Comparison of ENCODE assay signal across 20 mouse cellular contexts in genomic region chr5:35611170-35611569, GRCm38 (mm10). TPM values are rescaled to one million over a fixed set of nuclear protein-coding genes. Genes with fewer than 3 reads are reported as not detected.
DNase-seq lines count a peak whose midpoint lies in the region; ATAC-seq lines count a peak whose summit lies in the region.
"Had no signal": no experiment of that assay in that cellular context is flagged by ENCODE, and none has a peak within 500 bp of the region (broad histone marks: within the 10 kb centered on the region; RNA-seq: fewer than 3 reads in every experiment).

No protein-coding gene starts in this region.

- no peak overlapping the region for H3K4me2 ChIP-seq in heart, embryonic 15.5 days
- no peak overlapping the region for H3K4me2 ChIP-seq in kidney, embryonic 14.5 days (replicated peaks; ENCODE audit: low read depth, low read length)
- H3K4me2 ChIP-seq in midbrain, embryonic 14.5 days (ENCODE audit: low read length): no peak overlapping the region
- H3K4me2 ChIP-seq: embryonic facial prominence, embryonic 13.5 days; midbrain, embryonic 12.5 days; neural tube, embryonic 12.5 days had no signal

- H3K9ac ChIP-seq in heart, embryonic 15.5 days: no peak overlapping the region
- H3K9ac ChIP-seq in kidney, embryonic 14.5 days (ENCODE audit: low read depth, low read length): no peak overlapping the region
- no peak overlapping the region for H3K9ac ChIP-seq in midbrain, embryonic 14.5 days (replicated peaks; ENCODE audit: low read length)
- H3K9ac ChIP-seq: embryonic facial prominence, embryonic 13.5 days; forebrain, postnatal 0 days; liver, embryonic 14.5 days; midbrain, embryonic 12.5 days; neural tube, embryonic 12.5 days had no signal

- peaks cover 42% of the 10 kb centered on the region for H3K4me1 ChIP-seq in heart, embryonic 15.5 days (replicated peaks)
- H3K4me1 ChIP-seq in kidney, embryonic 14.5 days (ENCODE audit: control insufficient read depth, insufficient read depth, low read length): peaks cover 15% of the 10 kb centered on the region
- peaks cover 30% of the 10 kb centered on the region for H3K4me1 ChIP-seq in forebrain, embryonic 10.5 days
- H3K4me1 ChIP-seq in midbrain, embryonic 14.5 days (ENCODE audit: control insufficient read depth, insufficient read depth, low read length): 0 out of 2 replicates have a peak, but pooled peaks cover 10% of the 10 kb centered on the region

- H3K27me3 ChIP-seq in heart, embryonic 15.5 days: peaks cover 3% of the 10 kb centered on the region; the same call in 1 of the 2 replicates
- H3K27me3 ChIP-seq in kidney, embryonic 14.5 days (ENCODE audit: control insufficient read depth, insufficient read depth, low read length): no peaks in the 10 kb centered on the region
- H3K27me3 ChIP-seq in forebrain, embryonic 10.5 days (ENCODE audit: poor library complexity, severe bottlenecking): peaks cover 4% of the 10 kb centered on the region; the same call in 1 of the 2 replicates
- no peaks in the 10 kb centered on the region for H3K27me3 ChIP-seq in midbrain, embryonic 14.5 days (ENCODE audit: control insufficient read depth, insufficient read depth, low read length)
- H3K27me3 ChIP-seq: embryonic facial prominence, embryonic 13.5 days; midbrain, embryonic 12.5 days; neural tube, embryonic 12.5 days had no signal

- ATAC-seq in heart, embryonic 15.5 days (replicated peaks; ENCODE audit: insufficient number of reproducible peaks, insufficient read depth, low FRiP score, low read depth): 0 out of 2 replicates have a peak, but pooled peaks have one; percentile 23
- ATAC-seq in kidney, embryonic 14.5 days (ENCODE audit: low FRiP score, low TSS enrichment): no peak
- ATAC-seq in midbrain, embryonic 14.5 days (ENCODE audit: low FRiP score, low TSS enrichment): no peak
- ATAC-seq: forebrain, postnatal 0 days; lung, postnatal 0 days had no signal

- no peak overlapping the region for H3K4me3 ChIP-seq in heart, embryonic 15.5 days
- no peak overlapping the region for H3K4me3 ChIP-seq in kidney, embryonic 14.5 days (ENCODE audit: low read length)
- H3K4me3 ChIP-seq in forebrain, embryonic 10.5 days: no peak overlapping the region
- H3K4me3 ChIP-seq in midbrain, embryonic 14.5 days (replicated peaks; ENCODE audit: low read depth, low read length): no peak overlapping the region
- H3K4me3 ChIP-seq: embryonic facial prominence, embryonic 13.5 days; midbrain, embryonic 12.5 days; neural tube, embryonic 12.5 days had no signal

- no peak overlapping the region for H3K27ac ChIP-seq in heart, embryonic 15.5 days
- H3K27ac ChIP-seq in kidney, embryonic 14.5 days (ENCODE audit: low read depth, low read length): no peak overlapping the region
- H3K27ac ChIP-seq in forebrain, embryonic 10.5 days: no peak overlapping the region
- no peak overlapping the region for H3K27ac ChIP-seq in midbrain, embryonic 14.5 days (replicated peaks; ENCODE audit: low read depth, low read length)
- H3K27ac ChIP-seq: embryonic facial prominence, embryonic 13.5 days; liver, embryonic 14.5 days; midbrain, embryonic 12.5 days; neural tube, embryonic 12.5 days; stomach, postnatal 0 days had no signal

- no peaks in the 10 kb centered on the region for H3K36me3 ChIP-seq in heart, embryonic 15.5 days
- H3K36me3 ChIP-seq in kidney, embryonic 14.5 days (ENCODE audit: control insufficient read depth, insufficient read depth, low read length): no peaks in the 10 kb centered on the region
- no peaks in the 10 kb centered on the region for H3K36me3 ChIP-seq in forebrain, embryonic 10.5 days (replicated peaks)
- peaks cover 13% of the 10 kb centered on the region; the same call in 1 of the 2 replicates for H3K36me3 ChIP-seq in midbrain, embryonic 14.5 days (ENCODE audit: control insufficient read depth, insufficient read depth, low read length)
- H3K36me3 ChIP-seq: neural tube, embryonic 12.5 days had no signal

- intact Hi-C loops in heart, postnatal 36 days (cut with DNase I): no loop called here

- no peak for DNase-seq in heart, postnatal 36 days
- DNase-seq in kidney, adult 18-20 months: peak; percentile 65
- peak; percentile 60 to 69 for DNase-seq in kidney, adult 8-10 months
- peak; percentile 77 to 85 for DNase-seq in kidney, postnatal 25 days
- DNase-seq in forebrain, embryonic 10.5 days (ENCODE audit: extremely low spot score, low spot score): no peak
- DNase-seq in midbrain, embryonic 14.5 days: no peak
- DNase-seq: adrenal gland, adult 2 months; B cell, adult 2 months; cerebellum, adult 9-10 months; forebrain, postnatal 0 days; right cerebral cortex, adult 18-20 months; thymus, postnatal 14 days had no signal

- WGBS in heart, embryonic 15.5 days: 79% methylated on average over 9 of the region's 9 CpGs
- 79% methylated on average over 9 of the region's 9 CpGs for WGBS in kidney, embryonic 14.5 days
- WGBS in forebrain, embryonic 10.5 days: 92% methylated on average over 9 of the region's 9 CpGs
- WGBS in midbrain, embryonic 14.5 days: 87% methylated on average over 9 of the region's 9 CpGs

- no peaks in the 10 kb centered on the region for H3K9me3 ChIP-seq in heart, embryonic 15.5 days (replicated peaks)
- H3K9me3 ChIP-seq in kidney, embryonic 14.5 days (ENCODE audit: control insufficient read depth, low read length): no peaks in the 10 kb centered on the region
- H3K9me3 ChIP-seq in forebrain, embryonic 10.5 days: no peaks in the 10 kb centered on the region
- H3K9me3 ChIP-seq in midbrain, embryonic 14.5 days (ENCODE audit: control insufficient read depth, low read length): no peaks in the 10 kb centered on the region
- H3K9me3 ChIP-seq: embryonic facial prominence, embryonic 13.5 days; midbrain, embryonic 12.5 days; neural tube, embryonic 12.5 days had no signal

RNA-seq across cellular contexts. Expression of gene Acox3, which starts 28.3 kb away (rescaled TPM):
- 9.9 and 11.7 TPM in 2 replicates for polyA plus RNA-seq in heart, embryonic 15.5 days (2015; fragmentation: Nextera tagmentation; extraction: Ambion mirVana)
- total RNA-seq in heart, postnatal 36 days (2021): 10 to 100 TPM; 28.0 to 28.6 TPM
- 8.3 and 13.1 TPM in 2 replicates for polyA plus RNA-seq in kidney, embryonic 14.5 days (2014; fragmentation: Nextera tagmentation; extraction: Ambion mirVana)
- 10.3 and 10.8 TPM in 2 replicates for polyA plus RNA-seq in forebrain, embryonic 10.5 days (2016; fragmentation: Nextera tagmentation; extraction: Ambion mirVana)
- 15.3 and 19.0 TPM in 2 replicates for polyA plus RNA-seq in midbrain, embryonic 14.5 days (2014; fragmentation: Nextera tagmentation; extraction: Ambion mirVana)

RNA-seq across cellular contexts. Expression of gene Trmt44, which starts 36.3 kb away (rescaled TPM):
- 4.2 and 5.5 TPM in 2 replicates for polyA plus RNA-seq in heart, embryonic 15.5 days (2015; fragmentation: Nextera tagmentation; extraction: Ambion mirVana)
- total RNA-seq in heart, postnatal 36 days (2021): 1 to 10 TPM; 1.8 to 2.5 TPM
- polyA plus RNA-seq in kidney, embryonic 14.5 days (2014; fragmentation: Nextera tagmentation; extraction: Ambion mirVana): 7.9 and 10.2 TPM in 2 replicates
- polyA plus RNA-seq in forebrain, embryonic 10.5 days (2016; fragmentation: Nextera tagmentation; extraction: Ambion mirVana): 9.2 and 10.0 TPM in 2 replicates
- polyA plus RNA-seq in midbrain, embryonic 14.5 days (2014; fragmentation: Nextera tagmentation; extraction: Ambion mirVana): 7.3 and 7.4 TPM in 2 replicates

Comparison
In these comparisons a context has a peak if more than half of its experiments do, and no peak if none do; other contexts are left out.
1. DNase-seq: peak in kidney, adult 18-20 months (single experiment), kidney, adult 8-10 months (2 of 2) and kidney, postnatal 25 days (2 of 2); none in heart, postnatal 36 days (0 of 2), forebrain, embryonic 10.5 days (single experiment) and midbrain, embryonic 14.5 days (single experiment).